Mouse (Mus musculus) limb, embryonic 15.5 days (tissue): ENCODE measurements at regions not wholly inside any gene's neighbourhood (a gene's known extent, or its start where the extent isn't known, plus 50 kb on each side); places are given as distances from the start of the nearest gene placed in this dataset.
"Not testable (repeated sequence)": the region's sequence is repeated elsewhere in the genome, so short reads cannot be mapped to it uniquely, and the experiment has no call there.

ENCODE experiments used
- ATAC-seq: fragments of 200-750 bp; cut with Nextera tagmentation; 2 replicates; pipeline ENCODE4 v1.8.0; 2017; ENCODE audit warnings: low read depth, moderate TSS enrichment; ENCODE audit not compliant: insufficient number of reproducible peaks, low FRiP score, low TSS enrichment
- H3K27ac ChIP-seq: fragments of 300-500 bp; sonication (generic); 2 replicates; pipeline ENCODE4 v1.5.1; 2015; ENCODE audit warnings: moderate library complexity, mild to moderate bottlenecking, inconsistent platforms
- H3K27me3 ChIP-seq: fragments of 300-500 bp; sonication (generic); 2 replicates; pipeline ENCODE4 v1.6.1; 2015; ENCODE audit warnings: inconsistent platforms
- H3K36me3 ChIP-seq: fragments of 300-500 bp; sonication (generic); 2 replicates; pipeline ENCODE4 v1.6.1; 2015; ENCODE audit warnings: inconsistent platforms
- H3K4me1 ChIP-seq: fragments of 300-500 bp; sonication (generic); 2 replicates; pipeline ENCODE4 v1.6.1; 2015; ENCODE audit warnings: inconsistent platforms
- H3K4me2 ChIP-seq: fragments of 300-500 bp; sonication (generic); 2 replicates; pipeline ENCODE4 v1.6.1; 2015; ENCODE audit warnings: mild to moderate bottlenecking, inconsistent platforms
- H3K4me3 ChIP-seq: fragments of 300-500 bp; sonication (generic); 2 replicates; pipeline ENCODE4 v1.5.1; 2015; ENCODE audit warnings: mild to moderate bottlenecking, inconsistent platforms
- H3K9ac ChIP-seq: fragments of 300-500 bp; sonication (generic); 2 replicates; pipeline ENCODE4 v1.6.1; 2015; ENCODE audit warnings: inconsistent platforms
- H3K9me3 ChIP-seq: fragments of 300-500 bp; sonication (generic); 2 replicates; pipeline ENCODE4 v1.6.1; 2016; ENCODE audit warnings: inconsistent platforms
- WGBS: fragments of 180-500 bp; shearing (Covaris S2); methylation state at CpG from one replicate; pipeline ENCODE4 v1.1.7; 2015; 5-methylcytosine and 5-hydroxymethylcytosine counted together

- WGBS = 77% methylated on average over 6 of the region's 6 CpGs
- ATAC-seq = no peak
- H3K9ac ChIP-seq = no peak overlapping the region
Measured at GRCm38 (mm10) chr6:144910392-144910791, 128.6 kb upstream of the Sox5 start.

GRCm38 (mm10) chr6:144908646-144909045 is 126.9 kb upstream of the Sox5 start:
- ATAC-seq = no peak
- Histone ChIP-seq H3K9ac (no peak overlapping the region), H3K36me3 (no peaks in the 10 kb centered on the region), H3K27me3 (no peaks in the 10 kb centered on the region), H3K4me1 (no peaks in the 10 kb centered on the region), H3K9me3 (no peaks in the 10 kb centered on the region), H3K4me3 (no peak overlapping the region), H3K27ac (no peak overlapping the region), H3K4me2 (no peak overlapping the region)
- WGBS = 91% methylated on average over 11 of the region's 11 CpGs

More at GRCm38 (mm10) chr6:144910392-144910791, 128.6 kb upstream of the Sox5 start:
- Histone ChIP-seq H3K36me3 (no peaks in the 10 kb centered on the region), H3K27me3 (no peaks in the 10 kb centered on the region), H3K4me2 (no peak overlapping the region), H3K4me3 (no peak overlapping the region), H3K27ac (no peak overlapping the region), H3K9me3 (no peaks in the 10 kb centered on the region), H3K4me1 (no peaks in the 10 kb centered on the region)

- Histone ChIP-seq H3K9me3 (no peaks in the 10 kb centered on the region), H3K4me2 (no peak overlapping the region), H3K9ac (no peak overlapping the region), H3K4me1 (peaks cover 2% of the 10 kb centered on the region; the same call in 1 of the 2 replicates), H3K27ac (no peak overlapping the region), H3K27me3 (no peaks in the 10 kb centered on the region), H3K36me3 (no peaks in the 10 kb centered on the region), H3K4me3 (no peak overlapping the region)
- ATAC-seq = no peak
- WGBS = 50% methylated on average over 10 of the region's 10 CpGs
Measured at GRCm38 (mm10) chr6:144903156-144903555, 121.4 kb upstream of the Sox5 start.

GRCm38 (mm10) chr6:144902267-144902995 is 120.7 kb upstream of the Sox5 start:
- 64% methylated on average over 20 of the region's 20 CpGs for WGBS
- no peak overlapping the region for H3K4me2 ChIP-seq
- H3K4me3 ChIP-seq = no peak overlapping the region
- no peak; the same call in none of the 2 replicates for ATAC-seq
- H3K9me3 ChIP-seq = no peaks in the 10 kb centered on the region
- H3K36me3 ChIP-seq = no peaks in the 10 kb centered on the region
- peaks cover 2% of the 10 kb centered on the region; the same call in 1 of the 2 replicates for H3K4me1 ChIP-seq
- no peaks in the 10 kb centered on the region for H3K27me3 ChIP-seq
- no peak overlapping the region for H3K27ac ChIP-seq
- no peak overlapping the region for H3K9ac ChIP-seq

- ATAC-seq = no peak
- Histone ChIP-seq H3K36me3 (no peaks in the 10 kb centered on the region), H3K4me3 (no peak overlapping the region), H3K4me2 (no peak overlapping the region), H3K9me3 (no peaks in the 10 kb centered on the region), H3K9ac (no peak overlapping the region), H3K4me1 (peaks cover 2% of the 10 kb centered on the region; the same call in 1 of the 2 replicates), H3K27ac (no peak overlapping the region), H3K27me3 (no peaks in the 10 kb centered on the region)
- 49% methylated on average over 9 of the region's 9 CpGs for WGBS
Measured at GRCm38 (mm10) chr6:144901825-144902224, 120.0 kb upstream of the Sox5 start.

GRCm38 (mm10) chr6:144900858-144901257 is 119.1 kb upstream of the Sox5 start:
- H3K27ac ChIP-seq, ATAC-seq, H3K9ac ChIP-seq, H3K36me3 ChIP-seq, H3K4me1 ChIP-seq, H3K9me3 ChIP-seq, H3K4me3 ChIP-seq, H3K27me3 ChIP-seq, H3K4me2 ChIP-seq: not testable (repeated sequence)
- WGBS = 89% methylated on average over 7 of the region's 7 CpGs

GRCm38 (mm10) chr6:144897526-144897925 is 115.7 kb upstream of the Sox5 start:
- Histone ChIP-seq H3K4me1 (peaks cover 1% of the 10 kb centered on the region; the same call in 1 of the 2 replicates), H3K36me3 (no peaks in the 10 kb centered on the region), H3K4me2 (no peak overlapping the region), H3K27ac (no peak overlapping the region), H3K9me3 (no peaks in the 10 kb centered on the region), H3K9ac (no peak overlapping the region), H3K27me3 (no peaks in the 10 kb centered on the region), H3K4me3 (no peak overlapping the region)
- ATAC-seq = no peak
- 62% methylated on average over 3 of the region's 3 CpGs for WGBS

GRCm38 (mm10) chr6:144890914-144891313 is 109.1 kb upstream of the Sox5 start:
- Histone ChIP-seq H3K9me3 (no peaks in the 10 kb centered on the region), H3K36me3 (no peaks in the 10 kb centered on the region), H3K4me1 (peaks cover 9% of the 10 kb centered on the region), H3K27me3 (no peaks in the 10 kb centered on the region), H3K4me2 (no peak overlapping the region), H3K4me3 (no peak overlapping the region), H3K27ac (peak overlapping the region; percentile 77), H3K9ac (no peak overlapping the region)
- ATAC-seq = no peak
- WGBS = 36% methylated on average over 2 of the region's 2 CpGs

GRCm38 (mm10) chr6:144890166-144890565 is 108.4 kb upstream of the Sox5 start:
- Histone ChIP-seq H3K27ac (peak overlapping the region; percentile 77), H3K4me3 (no peak overlapping the region), H3K9me3 (no peaks in the 10 kb centered on the region), H3K4me1 (peaks cover 9% of the 10 kb centered on the region), H3K27me3 (no peaks in the 10 kb centered on the region), H3K4me2 (0 out of 2 replicates have a peak overlapping the region, but pooled peaks have one; percentile 1), H3K9ac (no peak overlapping the region), H3K36me3 (no peaks in the 10 kb centered on the region)
- 38% methylated on average over 8 of the region's 8 CpGs for WGBS
- ATAC-seq = peak; percentile 76

- Histone ChIP-seq H3K4me1 (no peaks in the 10 kb centered on the region), H3K27me3 (no peaks in the 10 kb centered on the region), H3K9me3 (no peaks in the 10 kb centered on the region), H3K36me3 (no peaks in the 10 kb centered on the region), H3K4me2 (no peak overlapping the region), H3K4me3 (no peak overlapping the region), H3K9ac (no peak overlapping the region), H3K27ac (no peak overlapping the region)
- 50% methylated on average over 4 of the region's 4 CpGs for WGBS
- no peak for ATAC-seq
Measured at GRCm38 (mm10) chr6:144883117-144883516, 101.3 kb upstream of the Sox5 start.

- no peak overlapping the region for H3K9ac ChIP-seq
Measured at GRCm38 (mm10) chr6:144880098-144880497, 98.3 kb upstream of the Sox5 start.

GRCm38 (mm10) chr6:144876758-144877157 is 95.0 kb upstream of the Sox5 start:
- Histone ChIP-seq H3K27ac (no peak overlapping the region), H3K4me2 (no peak overlapping the region), H3K4me1 (no peaks in the 10 kb centered on the region), H3K9ac (no peak overlapping the region), H3K4me3 (no peak overlapping the region), H3K27me3 (no peaks in the 10 kb centered on the region), H3K9me3 (no peaks in the 10 kb centered on the region), H3K36me3 (no peaks in the 10 kb centered on the region)
- no peak for ATAC-seq
- 56% methylated on average over 12 of the region's 12 CpGs for WGBS

More at GRCm38 (mm10) chr6:144880098-144880497, 98.3 kb upstream of the Sox5 start:
- no peaks in the 10 kb centered on the region for H3K4me1 ChIP-seq
- H3K9me3 ChIP-seq = no peaks in the 10 kb centered on the region
- 67% methylated on average over 10 of the region's 10 CpGs for WGBS
- H3K4me2 ChIP-seq = no peak overlapping the region
- H3K36me3 ChIP-seq = no peaks in the 10 kb centered on the region
- no peaks in the 10 kb centered on the region for H3K27me3 ChIP-seq
- no peak overlapping the region for H3K27ac ChIP-seq
- H3K4me3 ChIP-seq = no peak overlapping the region
- no peak for ATAC-seq
